Mouse (Mus musculus) small intestine, adult 2 months (tissue): ENCODE measurements around the gene Gm19668.
"Not testable (repeated sequence)": the region's sequence is repeated elsewhere in the genome, so short reads cannot be mapped to it uniquely, and the experiment has no call there.

Experiments
- CTCF ChIP-seq: fragments of 200-500 bp; IDR thresholded peaks from 2 replicates; pipeline ENCODE4 v1.5.1; 2012; ENCODE audit warnings: low read depth, mild to moderate bottlenecking, control low read depth, inconsistent platforms, low read length, moderate library complexity, mixed read lengths; ENCODE audit not compliant: insufficient replicate concordance, insufficient read length; ENCODE audit errors: extremely low read depth
- POLR2A ChIP-seq: fragments of 200-500 bp; IDR thresholded peaks from 2 replicates; pipeline ENCODE4 v1.6.1; 2012; ENCODE audit warnings: low read depth, mild to moderate bottlenecking, control low read depth, inconsistent platforms, low read length, moderate library complexity

GRCm38 (mm10) chr10:77751254-77751653 lies 47.7 kb downstream of the Gm19668 start, which contains the start of gene Gm9736:
- TF ChIP-seq CTCF, POLR2A: not testable (repeated sequence)
